Mouse (Mus musculus) right cerebral cortex, postnatal 25 days (tissue): ENCODE results near the gene Ubald2.
"Not testable (repeated sequence)": the region's sequence is repeated elsewhere in the genome, so short reads cannot be mapped to it uniquely, and the experiment has no call there.

ENCODE experiments used
- DNase-seq: peaks from one replicate; pipeline ENCODE4 v3.0.0; 2022

Gene Ubald2

DNA sequence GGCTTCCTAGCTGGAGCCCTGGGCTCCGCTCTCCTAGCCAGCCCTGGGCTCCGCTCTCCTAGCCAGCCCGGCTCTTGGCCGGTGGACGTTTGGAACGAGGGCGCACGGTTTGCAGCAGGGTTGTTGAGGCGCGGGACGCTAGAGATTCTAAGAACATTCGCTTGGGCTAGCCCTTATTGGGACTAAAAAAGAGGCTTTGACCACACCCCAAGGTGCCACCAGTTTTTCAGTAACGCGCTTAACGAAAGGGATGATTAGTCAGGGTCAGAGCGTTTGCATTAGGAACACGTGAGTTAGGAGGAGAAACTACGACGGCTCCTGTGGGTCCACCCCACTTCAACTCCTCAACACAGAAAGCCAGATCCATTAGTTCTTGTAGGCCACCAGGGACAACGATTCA is 32.2 kb downstream of the Ubald2 start, which contains the start of gene Qrich2:
Gene Qrich2 (minus strand): TSS at position 101 of the 400 bp plus-strand sequence.
- DNase-seq = no peak

DNA sequence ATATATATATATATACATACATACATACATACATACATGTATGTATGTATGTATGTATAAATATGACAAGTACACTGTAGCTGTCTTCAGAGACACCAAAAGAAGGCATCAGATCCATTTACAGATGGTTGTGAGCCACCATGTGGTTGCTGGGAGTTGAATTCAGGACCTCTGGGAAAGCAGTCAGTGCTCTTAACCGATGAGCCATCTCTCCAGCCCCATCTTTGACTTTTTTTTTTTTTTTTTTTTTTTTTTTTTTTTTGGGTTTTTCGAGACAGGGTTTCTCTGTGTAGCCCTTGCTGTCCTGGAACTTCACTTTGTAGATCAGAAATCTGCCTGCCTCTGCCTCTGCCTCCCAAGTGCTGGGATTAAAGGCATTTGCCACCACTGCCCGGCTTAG is 34.4 kb downstream of the Ubald2 start:
- not testable (repeated sequence) for DNase-seq

DNA sequence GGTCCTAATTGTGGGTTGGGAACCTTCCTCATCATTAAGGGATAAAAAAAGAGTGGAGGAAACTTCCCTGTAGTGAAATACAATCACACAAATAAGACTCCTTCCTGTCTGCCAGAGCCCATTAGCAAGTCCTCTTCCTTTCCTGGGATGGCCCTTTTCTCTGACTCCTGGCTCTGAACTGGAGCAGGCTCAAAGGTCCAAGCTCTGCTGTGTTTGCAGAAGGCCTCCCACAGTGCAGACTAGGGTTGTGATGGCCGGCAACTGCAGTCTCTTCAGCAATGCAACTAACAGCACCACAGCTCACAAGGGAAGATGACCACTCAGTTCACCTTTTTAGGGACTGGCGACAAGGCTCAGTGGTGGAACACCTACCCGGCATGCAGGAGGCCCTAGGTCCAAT is 36.4 kb downstream of the Ubald2 start:
- no peak for DNase-seq

DNA sequence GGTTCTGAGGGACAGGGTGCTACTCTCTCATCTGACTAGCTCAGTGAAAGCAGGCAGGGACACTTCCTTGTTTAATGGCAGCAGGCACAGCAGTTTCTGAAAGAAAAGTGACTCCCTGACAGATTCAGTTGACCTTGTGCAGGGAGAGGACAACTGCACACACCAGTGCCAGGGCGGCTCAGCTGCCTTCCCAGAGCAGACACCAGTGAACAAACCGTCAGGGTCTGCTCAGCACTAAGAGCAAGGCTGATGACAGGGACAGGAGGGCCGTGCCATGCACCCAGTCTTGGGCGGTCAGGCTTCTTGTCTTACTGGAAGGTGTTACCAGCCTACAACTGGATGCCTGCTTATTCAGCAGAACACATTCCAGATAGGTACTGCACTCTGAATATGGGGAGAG is 37.0 kb downstream of the Ubald2 start:
- DNase-seq = no peak

DNA sequence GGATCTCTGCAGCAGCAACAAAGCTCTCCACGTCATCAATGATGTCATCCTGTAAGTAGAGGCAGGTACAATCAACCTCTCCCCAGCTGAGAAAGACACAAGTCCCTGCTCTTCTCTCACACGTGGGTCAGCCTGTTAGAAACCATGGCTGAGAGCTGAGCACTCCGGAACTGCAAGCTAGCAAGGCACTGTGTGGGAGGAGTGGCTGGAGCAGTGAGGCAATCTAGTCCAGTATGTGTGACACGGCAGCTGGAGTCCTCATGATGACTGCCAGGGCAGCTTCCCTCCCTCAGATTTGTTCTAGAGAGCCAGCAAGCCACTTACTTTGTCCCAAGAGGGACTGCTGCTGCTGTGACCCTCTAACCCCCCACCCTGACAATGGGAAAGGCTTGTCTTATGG is 38.4 kb downstream of the Ubald2 start:
- DNase-seq = no peak

DNA sequence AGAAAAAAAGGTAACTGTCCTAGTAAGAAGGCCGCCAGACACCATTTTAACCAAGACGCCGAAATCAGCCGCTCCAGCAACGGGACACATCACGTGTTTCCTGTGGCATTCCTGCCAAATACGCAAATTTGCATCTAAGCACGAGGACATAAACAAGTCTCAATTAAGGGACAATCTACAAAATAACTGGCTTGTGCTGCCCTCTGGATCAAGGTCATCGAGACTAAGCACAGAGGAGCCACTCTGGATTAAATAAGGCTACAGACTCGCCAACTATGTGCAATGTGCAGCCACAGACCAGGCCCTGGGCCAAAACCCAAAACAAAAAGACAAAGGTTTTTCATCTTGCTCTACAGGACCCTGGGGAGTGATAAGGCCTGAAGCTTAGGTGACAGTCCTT is 42.1 kb downstream of the Ubald2 start:
- no peak for DNase-seq

DNA sequence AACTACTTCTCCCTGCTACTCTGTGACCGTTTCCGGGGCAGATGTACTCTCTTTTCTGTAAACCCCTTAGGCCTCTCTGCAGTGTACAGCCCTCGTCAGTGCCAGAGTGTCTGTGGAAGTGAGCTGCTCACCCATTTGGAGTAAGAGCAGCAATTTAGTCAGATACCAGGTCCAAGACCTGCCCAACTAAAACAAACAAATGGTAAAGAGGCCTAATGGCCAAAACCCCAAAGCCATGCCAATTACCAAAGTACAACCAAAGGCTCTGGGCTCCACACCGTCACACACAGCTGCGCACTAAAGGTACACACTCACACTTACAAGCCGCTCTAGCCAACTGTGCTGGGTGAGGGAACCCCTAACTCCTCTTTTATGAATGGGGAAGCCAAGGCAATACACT is 42.8 kb downstream of the Ubald2 start:
- no peak for DNase-seq

DNA sequence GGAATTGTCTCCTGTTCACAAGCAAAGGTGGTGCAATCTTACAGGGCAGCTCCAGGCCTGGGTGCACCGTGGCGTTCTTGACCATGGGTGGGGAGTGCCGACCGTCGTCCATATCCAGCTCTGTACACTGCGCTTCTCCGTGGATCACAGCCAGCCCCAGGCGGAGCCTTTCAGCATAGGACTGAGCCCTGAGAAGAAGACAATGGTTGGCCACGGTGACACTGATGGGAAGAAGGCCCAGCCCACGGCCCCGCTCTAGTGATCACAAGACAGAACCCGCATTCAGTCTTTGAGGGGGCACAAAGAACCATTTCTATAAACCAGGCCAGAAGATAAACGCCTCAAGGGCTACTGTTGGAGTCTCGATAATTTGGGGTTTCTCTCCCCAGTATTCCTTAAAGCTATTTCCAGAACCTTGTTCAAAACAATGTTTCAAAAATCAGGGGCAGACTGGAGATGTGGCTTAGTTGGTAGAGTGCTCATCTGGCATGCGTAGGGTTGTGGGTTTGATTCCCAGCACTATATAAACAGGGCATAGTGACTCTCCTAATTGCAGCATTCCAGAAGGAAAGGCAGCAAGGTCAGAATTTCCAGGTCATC is 43.4 kb downstream of the Ubald2 start:
- no peak for DNase-seq

DNA sequence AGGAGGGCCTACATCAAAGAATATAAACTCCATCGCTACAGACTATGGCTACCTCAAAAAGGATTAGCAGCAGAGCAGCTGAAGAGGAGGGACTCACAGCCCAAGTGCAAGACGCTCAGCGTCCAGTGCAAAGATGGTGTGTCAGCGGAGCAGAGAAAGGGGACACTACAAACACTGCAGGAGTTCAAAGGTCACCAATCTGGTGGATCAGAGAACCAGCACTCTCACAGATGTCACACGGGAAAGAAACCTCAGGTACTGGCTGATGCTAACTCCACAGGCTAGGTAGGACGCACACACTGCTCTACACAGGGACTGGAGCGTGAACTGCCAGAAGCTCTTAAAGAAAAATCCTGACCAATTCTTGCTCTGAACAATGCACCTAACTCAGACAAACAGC is 45.1 kb downstream of the Ubald2 start:
- no peak for DNase-seq

DNA sequence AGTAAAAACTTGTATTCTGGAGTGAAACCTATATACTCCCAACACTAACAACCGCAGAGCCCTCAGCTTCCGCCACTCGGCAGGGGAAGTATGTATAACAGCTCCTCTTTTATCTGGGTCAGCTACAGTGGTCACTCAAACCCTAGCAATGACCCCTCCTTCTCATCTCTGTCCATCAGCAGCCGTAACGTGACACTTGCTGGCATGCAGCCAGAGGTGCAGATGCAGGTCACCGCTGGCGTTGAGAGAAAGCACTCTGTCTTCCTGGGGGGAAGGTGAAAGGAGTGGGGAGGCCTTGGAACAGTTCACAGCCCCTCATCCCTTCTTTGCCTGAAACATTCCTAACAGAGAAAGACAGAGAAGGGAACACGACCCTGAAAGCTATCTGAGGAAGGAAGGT is 45.9 kb downstream of the Ubald2 start:
- no peak for DNase-seq

DNA sequence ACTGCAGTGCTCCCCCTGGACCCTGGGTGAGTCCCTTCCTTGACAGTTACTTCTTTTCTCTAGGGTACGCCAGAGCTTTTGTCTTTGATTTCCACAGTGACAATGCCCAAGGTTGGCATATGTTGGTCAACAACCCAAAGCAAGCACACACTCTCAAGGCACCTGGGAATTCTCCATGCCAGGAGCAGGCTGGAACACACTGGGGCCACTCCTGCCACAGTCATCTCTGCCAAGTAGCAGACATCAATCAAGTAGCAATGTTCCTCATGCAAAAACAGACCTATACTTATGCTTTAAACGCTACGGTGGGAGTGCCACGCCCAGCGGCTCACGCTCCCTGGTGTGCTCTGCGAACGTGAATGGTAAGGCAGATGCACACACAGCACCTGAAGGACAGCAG is 47.1 kb downstream of the Ubald2 start:
- no peak for DNase-seq

DNA sequence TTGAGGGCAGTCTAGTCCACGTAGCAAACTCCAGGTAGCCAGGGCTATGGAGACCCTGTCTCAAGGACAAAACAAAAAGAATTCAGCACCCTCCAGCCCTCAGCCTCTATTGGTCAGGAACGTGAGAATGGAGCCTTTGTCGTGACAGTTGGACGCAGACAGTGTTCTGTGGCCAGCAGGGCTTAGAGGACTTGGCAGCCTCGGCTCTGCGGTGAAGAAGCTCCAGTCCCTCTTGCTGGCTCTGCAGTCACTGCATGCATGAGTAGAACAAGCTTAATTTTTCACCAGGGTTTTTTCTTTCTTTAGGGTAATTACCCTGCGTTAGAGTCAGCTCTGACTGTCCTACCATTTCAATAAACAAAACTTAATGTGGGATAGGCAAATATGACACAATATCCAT is 47.9 kb downstream of the Ubald2 start:
- no peak for DNase-seq

DNA sequence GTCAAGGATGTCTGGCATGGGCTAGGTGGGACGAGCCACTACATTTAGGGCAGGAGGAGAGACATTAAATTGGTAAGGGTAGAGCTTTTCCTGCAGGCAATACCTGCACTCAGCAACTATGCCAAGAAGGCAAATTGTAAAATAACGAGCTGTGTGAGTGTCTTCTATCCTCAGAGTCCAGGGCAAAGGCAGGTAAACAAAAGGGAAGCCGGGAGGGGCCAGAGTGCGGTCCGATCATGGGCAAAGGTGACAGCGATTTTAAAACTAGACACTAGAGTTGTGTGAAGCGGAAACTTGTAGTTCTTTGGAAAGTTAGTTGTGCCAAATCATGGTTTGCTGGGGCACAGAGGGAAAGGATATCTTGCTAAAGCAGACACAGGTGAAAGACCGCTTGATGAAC is 50.4 kb downstream of the Ubald2 start:
- no peak for DNase-seq

DNA sequence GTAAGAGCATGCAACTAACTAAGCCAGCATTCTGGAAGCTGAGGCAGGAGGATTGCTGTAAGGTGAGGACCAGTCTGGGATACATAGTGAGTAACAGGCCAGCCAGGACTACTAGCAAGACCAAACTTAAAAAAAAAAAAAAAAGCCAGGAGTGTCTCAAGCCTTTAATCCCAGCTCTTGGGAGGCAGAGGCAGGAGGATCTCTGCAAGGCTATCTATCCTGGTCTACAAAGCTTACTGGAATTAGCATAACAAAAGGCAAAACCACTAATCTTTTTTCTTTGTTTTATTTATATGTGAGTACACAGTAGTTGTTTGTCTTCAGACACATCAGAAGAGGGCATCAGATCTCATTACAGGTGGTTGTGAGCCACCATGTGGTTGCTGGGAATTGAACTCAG is 54.3 kb downstream of the Ubald2 start:
- no peak for DNase-seq
